Mouse (Mus musculus): ENCODE results near the gene Hexdc. TPM values are rescaled to one million over a fixed set of nuclear protein-coding genes. Genes with fewer than 3 reads are reported as not detected.

The Hexdc gene
- 11.0 and 14.7 TPM in 2 replicates for polyA plus RNA-seq (2012; rRNA removed)

- H3K36me3 ChIP-seq (ENCODE audit: control insufficient read depth, insufficient read depth, low read length): peaks cover 2% of the 10 kb centered on the region
- TF ChIP-seq POLR2A (IDR thresholded peaks at IDR 0.05; ENCODE audit: low read depth, low read length) (no peak), CTCF (IDR thresholded peaks at IDR 0.05; ENCODE audit: extremely low read depth, insufficient read depth, insufficient read length, insufficient replicate concordance) (no peak)
- peak; percentile 95 to 97 for DNase-seq (ENCODE audit: low read depth in 1 of 2, low spot score in 2 of 2)
- peak within 1 kb of the TSS; percentile 64 for H3K27ac ChIP-seq (ENCODE audit: insufficient read depth, low read length)
- WGBS: under 1% methylated on average over 70 of the region's 70 CpGs
- H3K27me3 ChIP-seq (ENCODE audit: control insufficient read depth, insufficient read depth, low read length): no peaks in the 10 kb centered on the region
- peak within 1 kb of the TSS; percentile 79 for H3K4me3 ChIP-seq (ENCODE audit: extremely low read depth, insufficient read depth, insufficient read length)
- peaks cover 8% of the 10 kb centered on the region; the same call in 1 of the 2 replicates for H3K4me1 ChIP-seq (ENCODE audit: control insufficient read depth, insufficient read depth, insufficient read length)
Observed at GRCm38 (mm10) chr11:121204161-121205006, at the start of gene Hexdc, which contains the start of gene Ogfod3. Gene Hexdc, plus strand, starts transcription at chr11:121204433. Gene Ogfod3, minus strand, starts transcription at chr11:121204711.

- WGBS: 7% methylated on average over 45 of the region's 45 CpGs
Observed at GRCm38 (mm10) chr11:121156411-121156891, 47.8 kb upstream of the Hexdc start.

GRCm38 (mm10) chr11:121159971-121160370 is 44.3 kb upstream of the Hexdc start, which contains the start of gene Uts2r:
Gene Uts2r, plus strand, starts transcription at chr11:121160271.
- Histone ChIP-seq H3K27ac (ENCODE audit: insufficient read depth, low read length) (no peak within 1 kb of the TSS), H3K36me3 (ENCODE audit: control insufficient read depth, insufficient read depth, low read length) (no peaks in the 10 kb centered on the region), H3K4me3 (ENCODE audit: extremely low read depth, insufficient read depth, insufficient read length) (no peak within 1 kb of the TSS), H3K27me3 (ENCODE audit: control insufficient read depth, insufficient read depth, low read length) (0 out of 2 replicates have a peak, but pooled peaks cover 2% of the 10 kb centered on the region), H3K4me1 (ENCODE audit: control insufficient read depth, insufficient read depth, insufficient read length) (no peaks in the 10 kb centered on the region)
- DNase-seq (ENCODE audit: low read depth in 1 of 2, low spot score in 2 of 2): no peak
- TF ChIP-seq CTCF (IDR thresholded peaks at IDR 0.05; ENCODE audit: extremely low read depth, insufficient read depth, insufficient read length, insufficient replicate concordance) (no peak), POLR2A (IDR thresholded peaks at IDR 0.05; ENCODE audit: low read depth, low read length) (no peak)
- WGBS: 91% methylated on average over 5 of the region's 5 CpGs

More at GRCm38 (mm10) chr11:121156411-121156891, 47.8 kb upstream of the Hexdc start:
- no peak overlapping the region for H3K4me3 ChIP-seq (ENCODE audit: extremely low read depth, insufficient read depth, insufficient read length)
- H3K36me3 ChIP-seq (ENCODE audit: control insufficient read depth, insufficient read depth, low read length): no peaks in the 10 kb centered on the region
- no peak for TF ChIP-seq POLR2A (IDR thresholded peaks at IDR 0.05; ENCODE audit: low read depth, low read length)
- TF ChIP-seq CTCF (IDR thresholded peaks at IDR 0.05; ENCODE audit: extremely low read depth, insufficient read depth, insufficient read length, insufficient replicate concordance): no peak
- no peaks in the 10 kb centered on the region for H3K4me1 ChIP-seq (ENCODE audit: control insufficient read depth, insufficient read depth, insufficient read length)
- DNase-seq (ENCODE audit: low read depth in 1 of 2, low spot score in 2 of 2): no peak
- no peak overlapping the region for H3K27ac ChIP-seq (ENCODE audit: insufficient read depth, low read length)
- 0 out of 2 replicates have a peak, but pooled peaks cover 2% of the 10 kb centered on the region for H3K27me3 ChIP-seq (ENCODE audit: control insufficient read depth, insufficient read depth, low read length)

GRCm38 (mm10) chr11:121160636-121161346 is 43.4 kb upstream of the Hexdc start:
- Histone ChIP-seq H3K4me1 (ENCODE audit: control insufficient read depth, insufficient read depth, insufficient read length) (no peaks in the 10 kb centered on the region), H3K36me3 (ENCODE audit: control insufficient read depth, insufficient read depth, low read length) (no peaks in the 10 kb centered on the region), H3K27me3 (ENCODE audit: control insufficient read depth, insufficient read depth, low read length) (0 out of 2 replicates have a peak, but pooled peaks cover 2% of the 10 kb centered on the region), H3K27ac (ENCODE audit: insufficient read depth, low read length) (no peak overlapping the region), H3K4me3 (ENCODE audit: extremely low read depth, insufficient read depth, insufficient read length) (no peak overlapping the region)
- DNase-seq (ENCODE audit: low read depth in 1 of 2, low spot score in 2 of 2): no peak
- no peak for TF ChIP-seq CTCF (IDR thresholded peaks at IDR 0.05; ENCODE audit: extremely low read depth, insufficient read depth, insufficient read length, insufficient replicate concordance)
- TF ChIP-seq POLR2A (IDR thresholded peaks at IDR 0.05; ENCODE audit: low read depth, low read length): no peak
- 91% methylated on average over 26 of the region's 26 CpGs for WGBS

- Histone ChIP-seq H3K4me3 (ENCODE audit: extremely low read depth, insufficient read depth, insufficient read length) (no peak overlapping the region), H3K27me3 (ENCODE audit: control insufficient read depth, insufficient read depth, low read length) (no peaks in the 10 kb centered on the region), H3K27ac (ENCODE audit: insufficient read depth, low read length) (no peak overlapping the region), H3K4me1 (ENCODE audit: control insufficient read depth, insufficient read depth, insufficient read length) (no peaks in the 10 kb centered on the region), H3K36me3 (ENCODE audit: control insufficient read depth, insufficient read depth, low read length) (no peaks in the 10 kb centered on the region)
- 90% methylated on average over 4 of the region's 4 CpGs for WGBS
- no peak for TF ChIP-seq CTCF (IDR thresholded peaks at IDR 0.05; ENCODE audit: extremely low read depth, insufficient read depth, insufficient read length, insufficient replicate concordance)
- no peak for TF ChIP-seq POLR2A (IDR thresholded peaks at IDR 0.05; ENCODE audit: low read depth, low read length)
- no peak for DNase-seq (ENCODE audit: low read depth in 1 of 2, low spot score in 2 of 2)
Observed at GRCm38 (mm10) chr11:121163751-121164150, 40.5 kb upstream of the Hexdc start.

- Histone ChIP-seq H3K4me3 (ENCODE audit: extremely low read depth, insufficient read depth, insufficient read length) (no peak overlapping the region), H3K36me3 (ENCODE audit: control insufficient read depth, insufficient read depth, low read length) (no peaks in the 10 kb centered on the region), H3K27ac (ENCODE audit: insufficient read depth, low read length) (no peak overlapping the region), H3K4me1 (ENCODE audit: control insufficient read depth, insufficient read depth, insufficient read length) (no peaks in the 10 kb centered on the region), H3K27me3 (ENCODE audit: control insufficient read depth, insufficient read depth, low read length) (no peaks in the 10 kb centered on the region)
- DNase-seq (ENCODE audit: low read depth in 1 of 2, low spot score in 2 of 2): no peak
- 80% methylated on average over 5 of the region's 5 CpGs for WGBS
- no peak for TF ChIP-seq POLR2A (IDR thresholded peaks at IDR 0.05; ENCODE audit: low read depth, low read length)
- TF ChIP-seq CTCF (IDR thresholded peaks at IDR 0.05; ENCODE audit: extremely low read depth, insufficient read depth, insufficient read length, insufficient replicate concordance): no peak
Observed at GRCm38 (mm10) chr11:121173203-121173602, 31.0 kb upstream of the Hexdc start.

Data from spleen, adult 2 months (tissue).